Mouse (Mus musculus) ES-E14 (cell line): Measurements from ENCODE around the gene Cuedc1.
"Not testable (repeated sequence)": the region's sequence is repeated elsewhere in the genome, so short reads cannot be mapped to it uniquely, and the experiment has no call there.

ENCODE experiments used
- HCFC1 ChIP-seq: IDR thresholded peaks from 2 replicates; pipeline ENCODE4 v1.6.1; 2012; ENCODE audit warnings: low read length, inconsistent platforms, borderline replicate concordance; ENCODE audit not compliant: insufficient read depth
- ZC3H11A ChIP-seq: IDR thresholded peaks from 2 replicates; pipeline ENCODE4 v1.6.1; 2012; ENCODE audit warnings: low read depth, mild to moderate bottlenecking, inconsistent platforms, low read length, borderline replicate concordance
- ZNF384 ChIP-seq: IDR thresholded peaks from 2 replicates; pipeline ENCODE4 v1.6.1; 2012; ENCODE audit warnings: low read depth, low read length, inconsistent platforms

DNA sequence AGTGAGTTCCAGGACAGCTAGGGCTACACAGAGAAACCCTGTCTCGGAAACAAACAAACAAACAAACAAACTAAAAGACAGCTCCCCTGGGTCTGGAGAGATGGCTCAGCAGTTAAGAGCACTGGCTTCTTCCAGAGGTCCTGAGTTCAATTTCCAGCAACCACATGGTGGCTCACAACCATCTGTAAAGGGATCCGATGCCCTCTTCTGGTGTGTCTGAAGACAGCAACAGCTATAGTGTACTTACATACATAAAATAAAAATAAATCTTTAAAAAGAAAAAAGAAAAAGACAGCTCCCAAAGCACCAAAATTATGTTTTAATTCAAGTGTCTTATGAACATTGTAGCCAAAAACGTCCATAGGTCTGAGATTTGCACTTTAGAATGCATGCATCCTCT is 97.8 kb downstream of the Cuedc1 start:
- TF ChIP-seq ZC3H11A, HCFC1, ZNF384: not testable (repeated sequence)
